Comparison of ENCODE assay signal across 23 mouse cellular contexts in genomic region chrX:120287502-120287901, GRCm38 (mm10). TPM values are rescaled to one million over a fixed set of nuclear protein-coding genes. Genes with fewer than 3 reads are reported as not detected.
DNase-seq lines count a peak whose midpoint lies in the region; ATAC-seq and TF ChIP-seq lines count a peak whose summit lies in the region.
"Had no signal": no experiment of that assay in that cellular context is flagged by ENCODE, and none has a peak within 500 bp of the region (broad histone marks: within the 10 kb centered on the region; RNA-seq: fewer than 3 reads in every experiment).

No protein-coding gene starts in this region.

- no peaks in the 10 kb centered on the region for H3K36me3 ChIP-seq in forebrain, postnatal 0 days (ENCODE audit: insufficient read depth)
- no peaks in the 10 kb centered on the region for H3K36me3 ChIP-seq in forebrain, embryonic 11.5 days (ENCODE audit: control insufficient read depth, insufficient read depth, low read length)
- H3K36me3 ChIP-seq in kidney, postnatal 0 days (ENCODE audit: insufficient read depth, low read length): no peaks in the 10 kb centered on the region
- H3K36me3 ChIP-seq in kidney, embryonic 15.5 days: no peaks in the 10 kb centered on the region
- H3K36me3 ChIP-seq: embryonic facial prominence, embryonic 12.5 days; forebrain, embryonic 12.5 days; heart, embryonic 15.5 days; hindbrain, embryonic 13.5 days; stomach, embryonic 15.5 days had no signal

- H3K9me3 ChIP-seq in forebrain, postnatal 0 days (ENCODE audit: low read length): no peaks in the 10 kb centered on the region
- no peaks in the 10 kb centered on the region for H3K9me3 ChIP-seq in forebrain, embryonic 11.5 days (ENCODE audit: control insufficient read depth, low read length)
- H3K9me3 ChIP-seq in kidney, postnatal 0 days (replicated peaks; ENCODE audit: low read length): no peaks in the 10 kb centered on the region
- no peaks in the 10 kb centered on the region for H3K9me3 ChIP-seq in kidney, embryonic 15.5 days (replicated peaks)
- H3K9me3 ChIP-seq: embryonic facial prominence, embryonic 12.5 days; forebrain, embryonic 12.5 days; heart, embryonic 15.5 days; hindbrain, embryonic 13.5 days; megakaryocyte, embryonic 14.5 days; stomach, embryonic 15.5 days had no signal

- H3K4me1 ChIP-seq in forebrain, postnatal 0 days (ENCODE audit: insufficient read depth): no peaks in the 10 kb centered on the region
- no peaks in the 10 kb centered on the region for H3K4me1 ChIP-seq in forebrain, embryonic 11.5 days (replicated peaks; ENCODE audit: control insufficient read depth, insufficient read depth, low read length)
- no peaks in the 10 kb centered on the region for H3K4me1 ChIP-seq in kidney, postnatal 0 days (replicated peaks; ENCODE audit: insufficient read depth, low read length)
- H3K4me1 ChIP-seq in kidney, embryonic 15.5 days: no peaks in the 10 kb centered on the region
- H3K4me1 ChIP-seq: embryonic facial prominence, embryonic 12.5 days; heart, embryonic 15.5 days; stomach, embryonic 15.5 days had no signal

- 11% methylated on average over 1 of the region's 1 CpGs for WGBS in forebrain, postnatal 0 days
- 18% methylated on average over 1 of the region's 1 CpGs for WGBS in forebrain, embryonic 11.5 days
- WGBS in kidney, postnatal 0 days: 17% methylated on average over 1 of the region's 1 CpGs
- 6% methylated on average over 1 of the region's 1 CpGs for WGBS in kidney, embryonic 15.5 days

- no peak overlapping the region for H3K27ac ChIP-seq in forebrain, postnatal 0 days (ENCODE audit: low read depth, low read length)
- H3K27ac ChIP-seq in forebrain, embryonic 11.5 days (ENCODE audit: low read depth, low read length): no peak overlapping the region
- H3K27ac ChIP-seq in kidney, postnatal 0 days: no peak overlapping the region
- H3K27ac ChIP-seq in kidney, embryonic 15.5 days: no peak overlapping the region
- H3K27ac ChIP-seq: embryonic facial prominence, embryonic 12.5 days; forebrain, embryonic 12.5 days; heart, embryonic 15.5 days; hindbrain, embryonic 13.5 days; stomach, embryonic 15.5 days had no signal

- TF ChIP-seq CTCF in forebrain, postnatal 0 days (IDR thresholded peaks at IDR 0.05; ENCODE audit: low read depth): peak; percentile 49
- TF ChIP-seq CTCF in kidney, postnatal 0 days (IDR thresholded peaks at IDR 0.05; ENCODE audit: low read depth): peak; percentile 24; the same call in 1 of the 2 replicates

- H3K4me2 ChIP-seq in forebrain, postnatal 0 days (ENCODE audit: low read depth): no peak overlapping the region
- H3K4me2 ChIP-seq in forebrain, embryonic 11.5 days (ENCODE audit: low read depth, low read length, severe bottlenecking): no peak overlapping the region
- H3K4me2 ChIP-seq in kidney, postnatal 0 days (ENCODE audit: low read length): no peak overlapping the region
- H3K4me2 ChIP-seq in kidney, embryonic 15.5 days: no peak overlapping the region
- H3K4me2 ChIP-seq: embryonic facial prominence, embryonic 12.5 days; forebrain, embryonic 12.5 days; heart, embryonic 15.5 days; hindbrain, embryonic 13.5 days; stomach, embryonic 15.5 days had no signal

- no peak for ATAC-seq in forebrain, postnatal 0 days
- no peak for ATAC-seq in forebrain, embryonic 11.5 days (replicated peaks; ENCODE audit: low FRiP score)
- ATAC-seq in kidney, postnatal 0 days (replicated peaks; ENCODE audit: low FRiP score, low read depth): no peak
- no peak for ATAC-seq in kidney, embryonic 15.5 days (replicated peaks; ENCODE audit: low FRiP score)

- H3K4me3 ChIP-seq in forebrain, postnatal 0 days (ENCODE audit: low read depth, low read length): no peak overlapping the region
- H3K4me3 ChIP-seq in forebrain, embryonic 11.5 days (ENCODE audit: low read depth, low read length): no peak overlapping the region
- no peak overlapping the region for H3K4me3 ChIP-seq in kidney, postnatal 0 days (replicated peaks; ENCODE audit: low read depth, low read length)
- H3K4me3 ChIP-seq in kidney, embryonic 15.5 days (replicated peaks): no peak overlapping the region
- H3K4me3 ChIP-seq: embryonic facial prominence, embryonic 12.5 days; forebrain, embryonic 12.5 days; heart, embryonic 15.5 days; hindbrain, embryonic 13.5 days; megakaryocyte, embryonic 14.5 days; stomach, embryonic 15.5 days had no signal

- H3K27me3 ChIP-seq in forebrain, postnatal 0 days (ENCODE audit: insufficient read depth, low read length): no peaks in the 10 kb centered on the region
- H3K27me3 ChIP-seq in forebrain, embryonic 11.5 days (ENCODE audit: control insufficient read depth, insufficient read depth, low read length): no peaks in the 10 kb centered on the region
- peaks cover 6% of the 10 kb centered on the region; the same call in 1 of the 2 replicates for H3K27me3 ChIP-seq in kidney, postnatal 0 days (ENCODE audit: insufficient read depth, low read length)
- H3K27me3 ChIP-seq in kidney, embryonic 15.5 days: peaks cover 26% of the 10 kb centered on the region
- H3K27me3 ChIP-seq: embryonic facial prominence, embryonic 12.5 days; forebrain, embryonic 12.5 days; heart, embryonic 15.5 days; hindbrain, embryonic 13.5 days; stomach, embryonic 15.5 days had no signal

- DNase-seq in forebrain, postnatal 0 days: peak; percentile 14
- no peak for DNase-seq in forebrain, embryonic 11.5 days (ENCODE audit: low spot score)
- DNase-seq in kidney, postnatal 0 days (ENCODE audit: low spot score): no peak
- peak; percentile 25 for DNase-seq in retina, embryonic 14.5 days (ENCODE audit: low spot score)
- DNase-seq in retina, postnatal 1 day: no peak
- no peak for DNase-seq in ovary, adult 18-20 months (ENCODE audit: low spot score)
- DNase-seq: adrenal gland, postnatal 36 days; cerebellum, adult 11-12 months; layer of hippocampus, adult 9-11 months; liver; lung, postnatal 10 days; spleen, adult 18-20 months had no signal

- H3K9ac ChIP-seq in forebrain, postnatal 0 days: no peak overlapping the region
- no peak overlapping the region for H3K9ac ChIP-seq in forebrain, embryonic 11.5 days (ENCODE audit: low read length)
- no peak overlapping the region for H3K9ac ChIP-seq in kidney, postnatal 0 days (ENCODE audit: low read depth, low read length)
- no peak overlapping the region for H3K9ac ChIP-seq in kidney, embryonic 15.5 days
- H3K9ac ChIP-seq: embryonic facial prominence, embryonic 12.5 days; forebrain, embryonic 12.5 days; heart, embryonic 15.5 days; hindbrain, embryonic 13.5 days; stomach, embryonic 15.5 days had no signal

RNA-seq across cellular contexts. Expression of gene Pcdh11x, which starts 2.6 kb away (rescaled TPM):
- total RNA-seq in forebrain, postnatal 0 days (2014; rRNA removed): 46.0 and 66.4 TPM in 2 replicates
- polyA plus RNA-seq in forebrain, postnatal 0 days (2015; fragmentation: Nextera tagmentation; extraction: Ambion mirVana): 17.9 and 31.4 TPM in 2 replicates
- 3.8 and 5.7 TPM in 2 replicates for polyA plus RNA-seq in forebrain, embryonic 11.5 days (2014; fragmentation: Nextera tagmentation; extraction: Ambion mirVana)
- polyA plus RNA-seq in kidney, postnatal 0 days (2015; fragmentation: Nextera tagmentation; extraction: Ambion mirVana): 0.38 and 0.47 TPM in 2 replicates
- 1.4 and 2.5 TPM in 2 replicates for polyA plus RNA-seq in kidney, embryonic 15.5 days (2015; fragmentation: Nextera tagmentation; extraction: Ambion mirVana)
- total RNA-seq: granulocyte monocyte progenitor cell, adult 5-6 weeks; neutrophil, adult 5-6 weeks had no signal

RNA-seq across cellular contexts. Expression of gene H2afb3, which starts 25.4 kb away (rescaled TPM):
- total RNA-seq in forebrain, postnatal 0 days (2014; rRNA removed): not detected in 2 replicates
- not detected in 2 replicates for polyA plus RNA-seq in forebrain, postnatal 0 days (2015; fragmentation: Nextera tagmentation; extraction: Ambion mirVana)
- not detected in 2 replicates for polyA plus RNA-seq in forebrain, embryonic 11.5 days (2014; fragmentation: Nextera tagmentation; extraction: Ambion mirVana)
- not detected in 2 replicates for polyA plus RNA-seq in kidney, postnatal 0 days (2015; fragmentation: Nextera tagmentation; extraction: Ambion mirVana)
- polyA plus RNA-seq in kidney, embryonic 15.5 days (2015; fragmentation: Nextera tagmentation; extraction: Ambion mirVana): not detected in 2 replicates
- total RNA-seq: adrenal gland, postnatal 36 days; granulocyte monocyte progenitor cell, adult 5-6 weeks; left cerebral cortex, postnatal 25 days; neutrophil, adult 5-6 weeks had no signal
- polyA plus RNA-seq: embryonic facial prominence, embryonic 12.5 days; forebrain, embryonic 12.5 days; heart, embryonic 15.5 days; hindbrain, embryonic 13.5 days; kidney, embryonic 14.5 days; stomach, embryonic 15.5 days had no signal

Comparison
In these comparisons a context has a peak if more than half of its experiments do, and no peak if none do; other contexts are left out.
1. DNase-seq: peak in forebrain, postnatal 0 days (single experiment) and retina, embryonic 14.5 days (single experiment); none in forebrain, embryonic 11.5 days (single experiment), kidney, postnatal 0 days (single experiment), retina, postnatal 1 day (single experiment) and ovary, adult 18-20 months (single experiment).